Mouse (Mus musculus) heart, postnatal 0 days (tissue): ENCODE measurements around the gene Mettl7a2.

Experiments used
- CTCF ChIP-seq: IDR thresholded peaks from 2 replicates; pipeline ENCODE4 v1.5.1; 2016; ENCODE audit warnings: antibody characterized with exemption, control low read depth, low read depth
- EP300 ChIP-seq: IDR thresholded peaks from 2 replicates; pipeline ENCODE4 v1.6.1; 2016; ENCODE audit warnings: antibody characterized with exemption, low read depth

DNA sequence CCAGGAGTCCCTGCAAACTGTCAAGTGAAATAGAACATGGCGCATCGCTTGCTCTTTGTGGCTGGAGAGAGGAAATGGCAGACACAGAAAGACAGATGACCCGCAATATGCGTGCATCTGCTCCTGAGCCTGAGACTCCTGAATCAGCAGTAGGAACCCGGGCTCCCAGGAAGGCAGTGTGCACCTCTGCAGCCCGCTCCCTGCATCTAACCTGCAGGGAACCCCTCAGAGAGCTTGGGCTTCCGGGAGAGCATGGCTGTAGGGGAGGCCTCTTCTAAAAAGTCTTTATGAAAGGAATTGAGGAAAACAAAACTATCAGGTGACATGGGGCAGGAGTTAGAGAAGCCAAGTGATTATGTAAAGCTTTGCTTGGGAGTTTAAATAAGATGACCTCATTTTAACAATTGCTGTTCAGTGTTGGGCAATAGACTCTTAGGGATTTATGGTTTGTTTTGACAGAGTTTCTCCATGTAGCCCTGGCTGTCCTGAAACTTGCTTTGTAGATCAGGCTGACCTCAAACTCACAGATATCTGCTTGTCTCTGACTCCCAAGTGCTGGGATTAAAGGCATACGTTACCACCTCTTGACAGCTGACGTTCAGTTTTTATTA lies 32.6 kb upstream of the Mettl7a2 start:
- TF ChIP-seq CTCF (no peak), EP300 (no peak)
